Comparison of ENCODE assay signal across 9 mouse cellular contexts in the genomic region with DNA sequence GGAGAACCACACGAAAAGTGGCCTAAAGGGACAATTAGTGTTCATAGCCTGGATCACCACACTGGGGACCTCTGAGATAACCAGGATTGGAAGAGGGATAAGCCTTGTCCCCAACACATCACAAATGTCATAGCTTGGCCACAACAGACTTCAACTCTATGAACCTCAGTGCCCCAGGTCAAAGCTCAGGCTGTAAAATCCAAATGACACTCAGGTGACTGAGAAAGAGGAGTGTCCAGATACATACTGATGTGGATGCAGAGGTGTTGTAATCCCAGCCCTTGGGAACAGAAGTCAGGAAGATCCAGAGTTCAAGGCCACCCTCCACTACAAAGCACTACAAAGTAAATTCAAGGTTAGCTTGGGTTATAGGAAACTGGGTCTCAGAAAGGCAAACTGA. TPM values are rescaled to one million over a fixed set of nuclear protein-coding genes. Genes with fewer than 3 reads are reported as not detected.
A peak's percentile ranks its signal among the peaks of the same experiment; 100 is the strongest.
DNase-seq lines count a peak whose midpoint lies in the region; ATAC-seq and TF ChIP-seq lines count a peak whose summit lies in the region.
"Had no signal": no experiment of that assay in that cellular context is flagged by ENCODE, and none has a peak within 500 bp of the region (broad histone marks: within the 10 kb centered on the region; RNA-seq: fewer than 3 reads in every experiment).

No protein-coding gene starts in this region.

- no peak for TF ChIP-seq CTCF in stomach, postnatal 0 days (IDR thresholded peaks at IDR 0.05; ENCODE audit: low read depth)

- H3K36me3 ChIP-seq in heart, embryonic 16.5 days (ENCODE audit: control insufficient read depth, insufficient read depth): peaks cover 5% of the 10 kb centered on the region; the same call in 1 of the 2 replicates
- H3K36me3 ChIP-seq in midbrain, embryonic 12.5 days: peaks cover 28% of the 10 kb centered on the region
- H3K36me3 ChIP-seq in midbrain, embryonic 11.5 days (ENCODE audit: control insufficient read depth, insufficient read depth, low read length): peaks cover 3% of the 10 kb centered on the region; the same call in 1 of the 2 replicates
- H3K36me3 ChIP-seq in limb, embryonic 10.5 days: peaks cover 73% of the 10 kb centered on the region
- H3K36me3 ChIP-seq in stomach, postnatal 0 days (ENCODE audit: control insufficient read depth, insufficient read depth, low read length): no peaks in the 10 kb centered on the region; the same call in none of the 2 replicates

- peak overlapping the region; percentile 75 for H3K27ac ChIP-seq in heart, embryonic 16.5 days (ENCODE audit: low read length)
- 0 out of 2 replicates have a peak overlapping the region, but pooled peaks have one; percentile 86 for H3K27ac ChIP-seq in midbrain, embryonic 12.5 days (replicated peaks)
- no peak overlapping the region for H3K27ac ChIP-seq in midbrain, embryonic 11.5 days (ENCODE audit: low read depth, low read length)
- H3K27ac ChIP-seq in limb, embryonic 10.5 days: peak overlapping the region; percentile 69
- H3K27ac ChIP-seq in stomach, postnatal 0 days (replicated peaks): peak overlapping the region; percentile 77

- WGBS in heart, embryonic 16.5 days: 62% methylated on average over 1 of the region's 1 CpGs
- 95% methylated on average over 1 of the region's 1 CpGs for WGBS in midbrain, embryonic 12.5 days
- 92% methylated on average over 1 of the region's 1 CpGs for WGBS in midbrain, embryonic 11.5 days
- 55% methylated on average over 1 of the region's 1 CpGs for WGBS in limb, embryonic 10.5 days
- WGBS in stomach, postnatal 0 days: 63% methylated on average over 1 of the region's 1 CpGs

- no peak overlapping the region for H3K4me3 ChIP-seq in heart, embryonic 16.5 days (ENCODE audit: low read length)
- H3K4me3 ChIP-seq in midbrain, embryonic 12.5 days: no peak overlapping the region
- H3K4me3 ChIP-seq in midbrain, embryonic 11.5 days (ENCODE audit: low read depth, low read length): no peak overlapping the region
- no peak overlapping the region for H3K4me3 ChIP-seq in limb, embryonic 10.5 days
- no peak overlapping the region for H3K4me3 ChIP-seq in stomach, postnatal 0 days (ENCODE audit: low read depth, low read length)

- TF ChIP-seq EP300 in stomach, postnatal 0 days (optimal IDR thresholded peaks at IDR 0.05): no peak

- H3K4me2 ChIP-seq in heart, embryonic 16.5 days (ENCODE audit: low read depth, low read length): peak overlapping the region; percentile 20; the same call in 1 of the 2 replicates
- H3K4me2 ChIP-seq in midbrain, embryonic 12.5 days (replicated peaks): no peak overlapping the region
- H3K4me2 ChIP-seq in midbrain, embryonic 11.5 days: no peak overlapping the region
- H3K4me2 ChIP-seq in stomach, postnatal 0 days (replicated peaks; ENCODE audit: low read depth): no peak overlapping the region

- ATAC-seq in heart, embryonic 16.5 days (replicated peaks; ENCODE audit: extremely low read depth, insufficient read depth, low FRiP score): no peak
- no peak for ATAC-seq in midbrain, embryonic 12.5 days (ENCODE audit: low FRiP score, low read depth)
- ATAC-seq in midbrain, embryonic 11.5 days (ENCODE audit: low FRiP score): no peak
- ATAC-seq in stomach, postnatal 0 days (ENCODE audit: low FRiP score, low TSS enrichment): no peak
- ATAC-seq in erythroid progenitor cell, adult 5-6 weeks (replicated peaks; ENCODE audit: low FRiP score, poor library complexity, severe bottlenecking): no peak

- peaks cover 56% of the 10 kb centered on the region for H3K4me1 ChIP-seq in heart, embryonic 16.5 days (ENCODE audit: control insufficient read depth, insufficient read depth, low read length)
- peaks cover 58% of the 10 kb centered on the region for H3K4me1 ChIP-seq in midbrain, embryonic 12.5 days
- peaks cover 31% of the 10 kb centered on the region for H3K4me1 ChIP-seq in midbrain, embryonic 11.5 days (ENCODE audit: control insufficient read depth, insufficient read depth, low read length)
- H3K4me1 ChIP-seq in limb, embryonic 10.5 days: peaks cover 59% of the 10 kb centered on the region
- H3K4me1 ChIP-seq in stomach, postnatal 0 days (replicated peaks; ENCODE audit: control insufficient read depth, insufficient read depth): peaks cover 19% of the 10 kb centered on the region

- DNase-seq in heart, adult 8-10 months (ENCODE audit: low spot score): no peak
- DNase-seq in midbrain, embryonic 11.5 days (ENCODE audit: low spot score, missing footprints): no peak
- no peak for DNase-seq in limb, embryonic 10.5 days (ENCODE audit: low spot score)
- DNase-seq in stomach, postnatal 0 days (ENCODE audit: low spot score): no peak
- no peak for DNase-seq in spleen, postnatal 4 days (ENCODE audit: low spot score in 2 of 2)
- DNase-seq: cerebellum, adult 11 months had no signal

- H3K27me3 ChIP-seq in heart, embryonic 16.5 days (ENCODE audit: control insufficient read depth, insufficient read depth, low read length): no peaks in the 10 kb centered on the region
- H3K27me3 ChIP-seq in midbrain, embryonic 12.5 days: no peaks in the 10 kb centered on the region
- H3K27me3 ChIP-seq in midbrain, embryonic 11.5 days (ENCODE audit: control insufficient read depth, insufficient read depth, low read length): no peaks in the 10 kb centered on the region
- H3K27me3 ChIP-seq in limb, embryonic 10.5 days (ENCODE audit: low read depth, poor library complexity, severe bottlenecking): no peaks in the 10 kb centered on the region
- H3K27me3 ChIP-seq in stomach, postnatal 0 days (ENCODE audit: control insufficient read depth, insufficient read depth, low read length): no peaks in the 10 kb centered on the region

- H3K9ac ChIP-seq in heart, embryonic 16.5 days (ENCODE audit: low read length): peak overlapping the region; percentile 53
- H3K9ac ChIP-seq in midbrain, embryonic 12.5 days (replicated peaks): no peak overlapping the region
- no peak overlapping the region for H3K9ac ChIP-seq in midbrain, embryonic 11.5 days (ENCODE audit: low read length)
- H3K9ac ChIP-seq in stomach, postnatal 0 days (ENCODE audit: low read length): no peak overlapping the region

- H3K9me3 ChIP-seq in heart, embryonic 16.5 days (replicated peaks; ENCODE audit: control insufficient read depth, low read length): no peaks in the 10 kb centered on the region
- H3K9me3 ChIP-seq in midbrain, embryonic 12.5 days: no peaks in the 10 kb centered on the region
- H3K9me3 ChIP-seq in midbrain, embryonic 11.5 days (ENCODE audit: control insufficient read depth, low read length): no peaks in the 10 kb centered on the region
- no peaks in the 10 kb centered on the region for H3K9me3 ChIP-seq in limb, embryonic 10.5 days (replicated peaks)
- no peaks in the 10 kb centered on the region for H3K9me3 ChIP-seq in stomach, postnatal 0 days (ENCODE audit: control insufficient read depth, low read length)

RNA-seq across cellular contexts. Expression of gene Zmynd8, which starts 29.6 kb away (rescaled TPM):
- 36.0 and 40.2 TPM in 2 replicates for polyA plus RNA-seq in heart, embryonic 16.5 days (2015; fragmentation: Nextera tagmentation; extraction: Ambion mirVana)
- 10 to 100 TPM; 35.5 to 60.5 (median 45.4) TPM for total RNA-seq in heart, adult 8-10 months (2022)
- 70.6 and 71.2 TPM in 2 replicates for polyA plus RNA-seq in midbrain, embryonic 12.5 days (2016; fragmentation: Nextera tagmentation; extraction: Ambion mirVana)
- polyA plus RNA-seq in midbrain, embryonic 11.5 days (2014; fragmentation: Nextera tagmentation; extraction: Ambion mirVana): 43.1 and 45.6 TPM in 2 replicates
- 59.3 and 59.5 TPM in 2 replicates for polyA plus RNA-seq in limb, embryonic 10.5 days (2016; fragmentation: Nextera tagmentation; extraction: Ambion mirVana)
- polyA plus RNA-seq in stomach, postnatal 0 days (2015; fragmentation: Nextera tagmentation; extraction: Ambion mirVana): 24.3 and 29.7 TPM in 2 replicates
- total RNA-seq in erythroid progenitor cell, adult 5-6 weeks (2015; ENCODE audit: low replicate concordance): 55.3 and 129 TPM in 2 replicates
- 59.5 and 85.9 TPM in 2 replicates for total RNA-seq in erythroid progenitor cell, adult 5-6 weeks (2017; ENCODE audit: low replicate concordance)
